Mouse (Mus musculus) kidney, postnatal 0 days (tissue): ENCODE measurements at regions not wholly inside any gene's neighbourhood (a gene's known extent, or its start where the extent isn't known, plus 50 kb on each side); places are given as distances from the start of the nearest gene placed in this dataset.
A peak's percentile ranks its signal among the peaks of the same experiment; 100 is the strongest.

Experiments used
- ATAC-seq: fragments of 200-750 bp; cut with Nextera tagmentation; replicated peaks from 2 replicates; pipeline ENCODE4 v1.8.0; 2017; ENCODE audit warnings: low read depth, moderate number of reproducible peaks, moderate TSS enrichment, moderate library complexity; ENCODE audit not compliant: low FRiP score
- DNase-seq: peaks from one replicate; pipeline ENCODE4 v3.0.0-alpha.2; 2016; ENCODE audit warnings: low spot score
- H3K27ac ChIP-seq: fragments of 300-500 bp; sonication (generic); 2 replicates; pipeline ENCODE4 v1.5.1; 2014; ENCODE audit warnings: mild to moderate bottlenecking
- H3K27me3 ChIP-seq: fragments of 300-500 bp; sonication (generic); 2 replicates; pipeline ENCODE4 v1.6.1; 2014; ENCODE audit warnings: low read length, mixed read lengths; ENCODE audit not compliant: insufficient read depth
- H3K36me3 ChIP-seq: fragments of 300-500 bp; sonication (generic); 2 replicates; pipeline ENCODE4 v1.6.1; 2014; ENCODE audit warnings: low read length, mixed read lengths; ENCODE audit not compliant: insufficient read depth
- H3K4me1 ChIP-seq: fragments of 300-500 bp; sonication (generic); replicated peaks from 2 replicates; pipeline ENCODE4 v1.6.1; 2014; ENCODE audit warnings: antibody characterized with exemption, low read length, mixed read lengths; ENCODE audit not compliant: insufficient read depth
- H3K4me2 ChIP-seq: fragments of 300-500 bp; sonication (generic); 2 replicates; pipeline ENCODE4 v1.6.1; 2014; ENCODE audit warnings: mild to moderate bottlenecking, low read length, moderate library complexity, mixed read lengths
- H3K4me3 ChIP-seq: fragments of 300-500 bp; sonication (generic); replicated peaks from 2 replicates; pipeline ENCODE4 v1.5.1; 2014; ENCODE audit warnings: low read depth, low read length
- H3K9ac ChIP-seq: fragments of 300-500 bp; sonication (generic); 2 replicates; pipeline ENCODE4 v1.6.1; 2014; ENCODE audit warnings: low read depth, low read length
- H3K9me3 ChIP-seq: fragments of 300-500 bp; sonication (generic); replicated peaks from 2 replicates; pipeline ENCODE4 v1.6.1; 2016; ENCODE audit warnings: low read length, inconsistent platforms, mixed read lengths
- CTCF ChIP-seq: IDR thresholded peaks from 2 replicates; pipeline ENCODE4 v1.5.1; 2016; ENCODE audit warnings: antibody characterized with exemption, low read depth, mild to moderate bottlenecking, moderate library complexity
- WGBS: fragments of 180-500 bp; shearing (Covaris S2); extraction: QIAGEN DNeasy Blood & Tissue Kit; methylation state at CpG from one replicate; pipeline ENCODE4 v1.1.7; 2014; 5-methylcytosine and 5-hydroxymethylcytosine counted together

- H3K9ac ChIP-seq: no peak overlapping the region
- no peak for ATAC-seq
- H3K27me3 ChIP-seq: no peaks in the 10 kb centered on the region
- H3K4me1 ChIP-seq: no peaks in the 10 kb centered on the region
- TF ChIP-seq CTCF: no peak
- DNase-seq: no peak
- no peak overlapping the region for H3K4me3 ChIP-seq
- no peaks in the 10 kb centered on the region for H3K9me3 ChIP-seq
- 79% methylated on average over 7 of the region's 7 CpGs for WGBS
- no peak overlapping the region for H3K27ac ChIP-seq
- H3K36me3 ChIP-seq: no peaks in the 10 kb centered on the region
- H3K4me2 ChIP-seq: no peak overlapping the region
Measured at GRCm38 (mm10) chr6:138207293-138207844, 67.3 kb downstream of the Mgst1 start.

GRCm38 (mm10) chr6:138215189-138215588 lies 75.1 kb downstream of the Mgst1 start:
- no peaks in the 10 kb centered on the region for H3K4me1 ChIP-seq
- no peak overlapping the region for H3K4me3 ChIP-seq
- no peaks in the 10 kb centered on the region for H3K9me3 ChIP-seq
- no peak overlapping the region for H3K27ac ChIP-seq
- no peak for DNase-seq
- TF ChIP-seq CTCF: no peak
- ATAC-seq: no peak
- H3K36me3 ChIP-seq: no peaks in the 10 kb centered on the region
- H3K9ac ChIP-seq: no peak overlapping the region
- H3K27me3 ChIP-seq: no peaks in the 10 kb centered on the region
- H3K4me2 ChIP-seq: no peak overlapping the region

DNA sequence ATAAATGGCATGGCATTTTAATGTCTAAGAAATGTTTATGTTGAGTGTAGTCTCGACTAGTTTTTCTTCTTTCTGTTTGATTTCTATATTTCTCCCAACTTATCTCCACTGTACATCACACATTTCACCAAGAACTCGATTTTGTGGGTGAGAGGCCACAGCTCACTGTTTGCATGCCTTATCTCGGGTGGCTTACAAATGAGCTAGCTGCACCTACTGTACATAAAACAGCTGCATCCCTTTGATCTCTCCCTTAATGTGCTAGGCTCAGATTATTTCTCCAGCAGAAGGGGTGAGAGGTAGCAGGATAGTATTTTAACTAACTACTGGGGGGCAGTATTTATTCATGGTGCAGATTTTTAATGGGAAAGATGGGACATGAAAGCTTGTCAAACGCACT lies 92.3 kb downstream of the Mgst1 start:
- no peak overlapping the region for H3K9ac ChIP-seq
- H3K4me3 ChIP-seq: no peak overlapping the region
- H3K4me2 ChIP-seq: no peak overlapping the region
- H3K27me3 ChIP-seq: no peaks in the 10 kb centered on the region
- no peaks in the 10 kb centered on the region for H3K4me1 ChIP-seq
- no peak for ATAC-seq
- no peak for TF ChIP-seq CTCF
- no peak overlapping the region for H3K27ac ChIP-seq
- DNase-seq: no peak
- H3K36me3 ChIP-seq: no peaks in the 10 kb centered on the region
- 44% methylated on average over 4 of the region's 4 CpGs for WGBS
- H3K9me3 ChIP-seq: no peaks in the 10 kb centered on the region

- Histone ChIP-seq H3K4me3 (no peak overlapping the region), H3K27me3 (no peaks in the 10 kb centered on the region), H3K9me3 (no peaks in the 10 kb centered on the region), H3K36me3 (no peaks in the 10 kb centered on the region), H3K9ac (no peak overlapping the region), H3K27ac (no peak overlapping the region), H3K4me1 (no peaks in the 10 kb centered on the region), H3K4me2 (no peak overlapping the region)
- WGBS: 7% methylated on average over 1 of the region's 1 CpGs
- ATAC-seq (no peak), DNase-seq (peak; percentile 3)
- TF ChIP-seq CTCF: no peak
Measured at GRCm38 (mm10) chr6:138242837-138243236, 102.7 kb downstream of the Mgst1 start.

- Histone ChIP-seq H3K27me3 (no peaks in the 10 kb centered on the region), H3K36me3 (no peaks in the 10 kb centered on the region), H3K9me3 (no peaks in the 10 kb centered on the region), H3K9ac (no peak overlapping the region), H3K4me3 (no peak overlapping the region), H3K4me2 (no peak overlapping the region), H3K4me1 (no peaks in the 10 kb centered on the region), H3K27ac (no peak overlapping the region)
- DNase-seq (no peak), ATAC-seq (no peak)
- WGBS: 80% methylated on average over 3 of the region's 3 CpGs
- TF ChIP-seq CTCF: no peak
Measured at GRCm38 (mm10) chr6:138266668-138267067, 126.6 kb downstream of the Mgst1 start.
